Mouse (Mus musculus): Measurements from ENCODE around the gene Gabbr2. TPM values are rescaled to one million over a fixed set of nuclear protein-coding genes. Genes with fewer than 3 reads are reported as not detected.

Gabbr2 gene
- polyA plus RNA-seq, 1 experiment from 2014 or later: 0.05 TPM

- 0 out of 2 replicates have a peak, but pooled peaks cover 5% of the 10 kb centered on the region for H3K27me3 ChIP-seq (replicated peaks)
- H3K4me3 ChIP-seq: no peak overlapping the region
- H3K9me3 ChIP-seq: 0 out of 2 replicates have a peak, but pooled peaks cover 6% of the 10 kb centered on the region
- H3K27ac ChIP-seq (replicated peaks): no peak overlapping the region
- ATAC-seq (ENCODE audit: extremely low read depth, insufficient number of reproducible peaks, low FRiP score, low TSS enrichment): no peak
- 60% methylated on average over 4 of the region's 4 CpGs for WGBS
- no peak overlapping the region for H3K9ac ChIP-seq
- no peaks in the 10 kb centered on the region for H3K36me3 ChIP-seq
- no peak overlapping the region for H3K4me2 ChIP-seq
- H3K4me1 ChIP-seq: peaks cover 21% of the 10 kb centered on the region
Observed at GRCm38 (mm10) chr4:46862677-46863076, 129.0 kb downstream of the Gabbr2 start.

GRCm38 (mm10) chr4:46860586-46860985, 131.1 kb downstream of the Gabbr2 start:
- Histone ChIP-seq H3K27ac (replicated peaks) (no peak overlapping the region), H3K4me3 (no peak overlapping the region), H3K36me3 (no peaks in the 10 kb centered on the region), H3K27me3 (replicated peaks) (no peaks in the 10 kb centered on the region), H3K9me3 (0 out of 2 replicates have a peak, but pooled peaks cover 6% of the 10 kb centered on the region), H3K9ac (no peak overlapping the region), H3K4me2 (no peak overlapping the region), H3K4me1 (peaks cover 21% of the 10 kb centered on the region)
- no peak for ATAC-seq (ENCODE audit: extremely low read depth, insufficient number of reproducible peaks, low FRiP score, low TSS enrichment)
- 74% methylated on average over 6 of the region's 6 CpGs for WGBS

- Histone ChIP-seq H3K36me3 (no peaks in the 10 kb centered on the region), H3K4me3 (no peak overlapping the region), H3K4me2 (peak overlapping the region; percentile 51), H3K9me3 (0 out of 2 replicates have a peak, but pooled peaks cover 6% of the 10 kb centered on the region), H3K4me1 (peaks cover 16% of the 10 kb centered on the region), H3K27ac (replicated peaks) (no peak overlapping the region), H3K27me3 (replicated peaks) (no peaks in the 10 kb centered on the region), H3K9ac (no peak overlapping the region; the same call in 1 of the 2 replicates)
- ATAC-seq (ENCODE audit: extremely low read depth, insufficient number of reproducible peaks, low FRiP score, low TSS enrichment): no peak
- 17% methylated on average over 13 of the region's 13 CpGs for WGBS
Observed at GRCm38 (mm10) chr4:46858899-46859298, 132.8 kb downstream of the Gabbr2 start.

- Histone ChIP-seq H3K4me3 (peak overlapping the region; percentile 35), H3K4me1 (peaks cover 14% of the 10 kb centered on the region), H3K9ac (no peak overlapping the region; the same call in 1 of the 2 replicates), H3K27me3 (replicated peaks) (no peaks in the 10 kb centered on the region), H3K4me2 (peak overlapping the region; percentile 46; the same call in 1 of the 2 replicates), H3K9me3 (no peaks in the 10 kb centered on the region), H3K36me3 (no peaks in the 10 kb centered on the region), H3K27ac (replicated peaks) (no peak overlapping the region)
- 78% methylated on average over 8 of the region's 8 CpGs for WGBS
- ATAC-seq (ENCODE audit: extremely low read depth, insufficient number of reproducible peaks, low FRiP score, low TSS enrichment): no peak
Observed at GRCm38 (mm10) chr4:46856145-46856544, 135.5 kb downstream of the Gabbr2 start.

GRCm38 (mm10) chr4:46854686-46855385, 136.8 kb downstream of the Gabbr2 start:
- no peak for ATAC-seq (ENCODE audit: extremely low read depth, insufficient number of reproducible peaks, low FRiP score, low TSS enrichment)
- Histone ChIP-seq H3K36me3 (no peaks in the 10 kb centered on the region), H3K9ac (peak overlapping the region; percentile 55; the same call in 1 of the 2 replicates), H3K9me3 (peaks cover 3% of the 10 kb centered on the region; the same call in 1 of the 2 replicates), H3K4me3 (peak overlapping the region; percentile 35), H3K4me2 (peak overlapping the region; percentile 46), H3K27me3 (replicated peaks) (no peaks in the 10 kb centered on the region), H3K4me1 (peaks cover 14% of the 10 kb centered on the region), H3K27ac (replicated peaks) (peak overlapping the region; percentile 33; the same call in 1 of the 2 replicates)
- 67% methylated on average over 23 of the region's 23 CpGs for WGBS

GRCm38 (mm10) chr4:46853852-46854460, 137.7 kb downstream of the Gabbr2 start:
- Histone ChIP-seq H3K9ac (no peak overlapping the region), H3K27ac (replicated peaks) (peak overlapping the region; percentile 33; the same call in 1 of the 2 replicates), H3K9me3 (peaks cover 6% of the 10 kb centered on the region; the same call in 1 of the 2 replicates), H3K4me2 (peak overlapping the region; percentile 46), H3K27me3 (replicated peaks) (no peaks in the 10 kb centered on the region), H3K4me3 (peak overlapping the region; percentile 35), H3K36me3 (no peaks in the 10 kb centered on the region), H3K4me1 (peaks cover 9% of the 10 kb centered on the region)
- 57% methylated on average over 12 of the region's 12 CpGs for WGBS
- ATAC-seq (ENCODE audit: extremely low read depth, insufficient number of reproducible peaks, low FRiP score, low TSS enrichment): peak; percentile 72; the same call in 1 of the 2 replicates

GRCm38 (mm10) chr4:46847745-46848144, 143.9 kb downstream of the Gabbr2 start:
- H3K27me3 ChIP-seq (replicated peaks): no peaks in the 10 kb centered on the region
- H3K4me3 ChIP-seq: no peak overlapping the region
- H3K9ac ChIP-seq: no peak overlapping the region
- H3K27ac ChIP-seq (replicated peaks): no peak overlapping the region
- no peak overlapping the region for H3K4me2 ChIP-seq
- peaks cover 14% of the 10 kb centered on the region; the same call in 1 of the 2 replicates for H3K9me3 ChIP-seq
- H3K36me3 ChIP-seq: no peaks in the 10 kb centered on the region
- no peak for ATAC-seq (ENCODE audit: extremely low read depth, insufficient number of reproducible peaks, low FRiP score, low TSS enrichment)
- H3K4me1 ChIP-seq: no peaks in the 10 kb centered on the region

GRCm38 (mm10) chr4:46846396-46846795, 145.3 kb downstream of the Gabbr2 start:
- Histone ChIP-seq H3K27ac (replicated peaks) (no peak overlapping the region), H3K9me3 (peaks cover 14% of the 10 kb centered on the region; the same call in 1 of the 2 replicates), H3K4me1 (no peaks in the 10 kb centered on the region), H3K4me3 (no peak overlapping the region), H3K4me2 (no peak overlapping the region), H3K9ac (no peak overlapping the region), H3K36me3 (no peaks in the 10 kb centered on the region), H3K27me3 (replicated peaks) (no peaks in the 10 kb centered on the region)
- 91% methylated on average over 10 of the region's 10 CpGs for WGBS
- ATAC-seq (ENCODE audit: extremely low read depth, insufficient number of reproducible peaks, low FRiP score, low TSS enrichment): no peak

GRCm38 (mm10) chr4:46844982-46845643, 146.6 kb downstream of the Gabbr2 start:
- 64% methylated on average over 6 of the region's 6 CpGs for WGBS
- no peaks in the 10 kb centered on the region for H3K27me3 ChIP-seq (replicated peaks)

GRCm38 (mm10) chr4:46844567-46844966, 147.1 kb downstream of the Gabbr2 start:
- no peak overlapping the region for H3K27ac ChIP-seq (replicated peaks)

More at GRCm38 (mm10) chr4:46844982-46845643, 146.6 kb downstream of the Gabbr2 start:
- no peak for ATAC-seq (ENCODE audit: extremely low read depth, insufficient number of reproducible peaks, low FRiP score, low TSS enrichment)
- H3K4me2 ChIP-seq: no peak overlapping the region
- no peaks in the 10 kb centered on the region for H3K36me3 ChIP-seq
- no peaks in the 10 kb centered on the region for H3K4me1 ChIP-seq
- H3K4me3 ChIP-seq: no peak overlapping the region
- H3K9me3 ChIP-seq: peaks cover 10% of the 10 kb centered on the region; the same call in 1 of the 2 replicates
- no peak overlapping the region for H3K9ac ChIP-seq
- H3K27ac ChIP-seq (replicated peaks): no peak overlapping the region

GRCm38 (mm10) chr4:46842596-46842995, 149.1 kb downstream of the Gabbr2 start:
- WGBS: 83% methylated on average over 7 of the region's 7 CpGs
- no peaks in the 10 kb centered on the region; the same call in 1 of the 2 replicates for H3K27me3 ChIP-seq (replicated peaks)
- no peak overlapping the region for H3K4me2 ChIP-seq
- H3K4me3 ChIP-seq: no peak overlapping the region
- H3K9me3 ChIP-seq: peaks cover 4% of the 10 kb centered on the region; the same call in 1 of the 2 replicates
- H3K9ac ChIP-seq: no peak overlapping the region
- no peaks in the 10 kb centered on the region for H3K4me1 ChIP-seq
- H3K27ac ChIP-seq (replicated peaks): no peak overlapping the region
- no peaks in the 10 kb centered on the region for H3K36me3 ChIP-seq
- no peak for ATAC-seq (ENCODE audit: extremely low read depth, insufficient number of reproducible peaks, low FRiP score, low TSS enrichment)

More at GRCm38 (mm10) chr4:46844567-46844966, 147.1 kb downstream of the Gabbr2 start:
- Histone ChIP-seq H3K9me3 (peaks cover 10% of the 10 kb centered on the region; the same call in 1 of the 2 replicates), H3K9ac (no peak overlapping the region), H3K36me3 (no peaks in the 10 kb centered on the region), H3K27me3 (replicated peaks) (no peaks in the 10 kb centered on the region), H3K4me3 (no peak overlapping the region), H3K4me1 (no peaks in the 10 kb centered on the region), H3K4me2 (no peak overlapping the region)
- no peak for ATAC-seq (ENCODE audit: extremely low read depth, insufficient number of reproducible peaks, low FRiP score, low TSS enrichment)
- 80% methylated on average over 5 of the region's 5 CpGs for whole genome bisulfite sequencing
